Mouse (Mus musculus) MEL-GATA-1-ER (cell line): ENCODE data around the gene Atp6v0d1.

Source experiments
- DNase-seq: peaks from one replicate; pipeline ENCODE4 v3.0.0-alpha.2; 2012; ENCODE audit warnings: low read depth; ENCODE audit errors: extremely low read depth

The Atp6v0d1 gene

GRCm38 (mm10) chr8:105565952-105566702, at the start of gene Atp6v0d1:
Gene Atp6v0d1, minus strand, starts transcription at chr8:105566047.
- peak; percentile 97 for DNase-seq

GRCm38 (mm10) chr8:105613830-105614511, 48.1 kb upstream of the Atp6v0d1 start:
- no peak for DNase-seq

GRCm38 (mm10) chr8:105613037-105613436, 47.2 kb upstream of the Atp6v0d1 start:
- no peak for DNase-seq

GRCm38 (mm10) chr8:105611836-105612235, 46.0 kb upstream of the Atp6v0d1 start:
- no peak for DNase-seq

- DNase-seq = no peak
Observed at GRCm38 (mm10) chr8:105609771-105610170, 43.9 kb upstream of the Atp6v0d1 start.

- peak; percentile 97 for DNase-seq
Observed at GRCm38 (mm10) chr8:105609355-105609754, 43.5 kb upstream of the Atp6v0d1 start.

GRCm38 (mm10) chr8:105607684-105608083, 41.8 kb upstream of the Atp6v0d1 start:
- DNase-seq = peak; percentile 75

GRCm38 (mm10) chr8:105607062-105607461, 41.2 kb upstream of the Atp6v0d1 start:
- no peak for DNase-seq

- DNase-seq = peak; percentile 51
Observed at GRCm38 (mm10) chr8:105606189-105607023, 40.6 kb upstream of the Atp6v0d1 start.

GRCm38 (mm10) chr8:105605491-105606188, 39.8 kb upstream of the Atp6v0d1 start:
- peak; percentile 18 for DNase-seq

GRCm38 (mm10) chr8:105604804-105605381, 39.0 kb upstream of the Atp6v0d1 start, which contains the start of gene Ripor1:
Gene Ripor1, plus strand, starts transcription at chr8:105605255.
- DNase-seq = peak; percentile 96

- peak; percentile 13 for DNase-seq
Observed at GRCm38 (mm10) chr8:105602540-105602939, 36.7 kb upstream of the Atp6v0d1 start.

- no peak for DNase-seq
Observed at GRCm38 (mm10) chr8:105601301-105601700, 35.5 kb upstream of the Atp6v0d1 start.

GRCm38 (mm10) chr8:105598777-105599176, 32.9 kb upstream of the Atp6v0d1 start:
- DNase-seq = no peak

- DNase-seq = no peak
Observed at GRCm38 (mm10) chr8:105596362-105597034, 30.7 kb upstream of the Atp6v0d1 start.

GRCm38 (mm10) chr8:105594451-105595242, 28.8 kb upstream of the Atp6v0d1 start:
- no peak for DNase-seq

GRCm38 (mm10) chr8:105593859-105594258, 28.0 kb upstream of the Atp6v0d1 start:
- DNase-seq = no peak

- DNase-seq = no peak
Observed at GRCm38 (mm10) chr8:105592431-105592830, 26.6 kb upstream of the Atp6v0d1 start.

GRCm38 (mm10) chr8:105579719-105580118, 13.9 kb upstream of the Atp6v0d1 start:
- no peak for DNase-seq
